Comparison of ENCODE assay signal across 8 mouse cellular contexts in the genomic region with DNA sequence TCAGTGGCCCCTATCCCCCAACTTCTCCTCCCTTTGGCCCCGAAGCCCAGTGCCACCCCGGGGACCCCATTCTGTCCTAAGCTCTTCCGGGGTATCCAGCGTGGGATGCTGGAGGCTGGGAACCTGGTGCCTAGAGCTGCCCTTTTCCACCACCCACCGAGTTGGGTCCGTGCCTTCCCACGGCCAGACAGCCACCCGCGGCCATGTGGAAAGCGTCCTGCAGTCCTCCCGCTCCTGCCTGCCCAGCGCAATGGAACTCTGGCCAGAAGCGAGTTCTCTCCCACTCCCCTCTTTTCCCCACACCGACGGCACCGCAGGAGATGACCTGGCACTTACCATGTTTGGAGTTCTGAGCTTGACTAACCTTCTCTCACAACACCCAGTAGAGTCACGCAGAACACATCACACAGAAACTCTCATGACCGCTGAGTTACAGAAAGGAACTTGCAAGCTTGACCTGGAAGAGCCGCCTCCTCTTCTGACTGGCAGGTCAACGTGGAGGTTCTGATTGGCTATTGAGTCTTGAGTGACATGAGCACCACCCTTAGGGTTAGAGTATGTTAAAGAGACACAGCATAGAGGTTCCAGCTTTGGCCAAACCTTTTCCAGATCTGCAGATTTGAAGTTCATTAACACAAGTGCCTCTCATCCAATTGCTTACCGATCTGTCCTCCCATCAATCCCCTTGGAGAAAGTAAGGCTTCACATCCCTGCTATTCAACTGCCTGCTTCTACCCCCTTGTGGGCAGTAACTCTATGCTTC. TPM values are rescaled to one million over a fixed set of nuclear protein-coding genes. Genes with fewer than 3 reads are reported as not detected.
DNase-seq lines count a peak whose midpoint lies in the region; ATAC-seq lines count a peak whose summit lies in the region.
"Not testable (repeated sequence)": the region's sequence is repeated elsewhere in the genome, so short reads cannot be mapped to it uniquely, and the experiment has no call there.

A gene (minus strand): TSS at position 436 of the 763 bp plus-strand sequence.

- DNase-seq in adrenal gland, adult (ENCODE audit: inconsistent age in 2 of 2, low spot score in 1 of 2): peak; percentile 85 to 95
- DNase-seq in embryo, embryonic 11 days: peak; percentile 70
- DNase-seq in gastrocnemius, postnatal 36 days: peak; percentile 47 to 50
- DNase-seq in left cerebral cortex, adult 8-10 months (ENCODE audit: low spot score in 2 of 2): peak; percentile 54 to 85
- peak; percentile 85 for DNase-seq in right cerebral cortex, adult 18-20 months
- peak; percentile 53 for DNase-seq in urinary bladder, postnatal 25 days (ENCODE audit: low spot score)

- intact Hi-C loops in gastrocnemius, postnatal 36 days (cut with DNase I): not testable (repeated sequence)

- WGBS in macrophage (ENCODE audit: missing documents): 0% methylated on average over 1 of the region's 21 CpGs

- H3K27ac ChIP-seq in macrophage: not testable (repeated sequence)

- H3K4me3 ChIP-seq in macrophage (ENCODE audit: inconsistent target): peak within 1 kb of the TSS; percentile 43

- H3K79me2 ChIP-seq in macrophage (ENCODE audit: inconsistent target): peaks cover 39% of the 10 kb centered on the region

- not testable (repeated sequence) for H3K36me3 ChIP-seq in macrophage (ENCODE audit: inconsistent target)

- ATAC-seq in inflammation-experienced regulatory T-cells, adult 6 months: not testable (repeated sequence)

RNA-seq across cellular contexts. Expression of the gene that starts here (rescaled TPM):
- 10 to 100 TPM; 73.6 to 83.3 TPM for total RNA-seq in gastrocnemius, postnatal 36 days (2021)
- 10 to 100 TPM; 15.9 to 21.7 (median 18.5) TPM for polyA plus RNA-seq in inflammation-experienced regulatory T-cells, adult 6 months (2017; shearing (Covaris generic))
- total RNA-seq in left cerebral cortex, adult 8-10 months (2022): 100 to 1,000 TPM; 113 to 136 (median 124) TPM
- total RNA-seq in macrophage (2018; cell fraction: chromatin; rRNA removed): 100 to 1,000 TPM in 5 of 26 experiments, 10 to 100 TPM in 21; 29.0 to 168 (median 60.1) TPM
- 10 to 100 TPM; 30.4 to 65.9 (median 41.3) TPM for total RNA-seq in macrophage (2018; cell fraction: cytosol; rRNA removed)
- 100 to 1,000 TPM in 1 of 26 experiments, 10 to 100 TPM in 25; 33.1 to 112 (median 59.3) TPM for total RNA-seq in macrophage (2018; cell fraction: nucleus; rRNA removed)
- 38.8 to 56.3 TPM (median 51.5 TPM) in 3 replicates for polyA plus RNA-seq in macrophage (2018)
